Mouse (Mus musculus): ENCODE results near the gene Myadml2.

The Myadml2 gene

DNA sequence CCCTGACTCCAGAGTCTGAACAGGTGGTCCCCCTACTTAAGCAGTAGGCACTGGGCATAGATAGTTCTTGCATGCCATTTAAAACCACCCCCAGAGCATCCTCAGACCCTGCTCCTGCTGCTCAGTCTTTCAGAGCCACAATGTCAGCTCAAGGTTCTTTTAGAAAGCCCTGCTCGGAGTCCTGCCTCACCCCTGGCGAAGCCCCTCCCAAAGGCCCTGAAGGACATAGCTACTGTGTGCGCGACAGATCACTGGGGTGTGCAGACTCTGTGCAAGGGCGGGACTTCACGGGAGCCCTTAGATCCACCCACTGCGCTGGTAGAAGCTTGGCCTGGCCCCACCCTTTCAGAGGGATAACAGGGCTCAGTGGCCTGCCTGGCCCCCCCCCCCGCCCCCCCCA lies 38.7 kb downstream of the Myadml2 start:
- DNase-seq (ENCODE audit: low spot score), result no peak

DNA sequence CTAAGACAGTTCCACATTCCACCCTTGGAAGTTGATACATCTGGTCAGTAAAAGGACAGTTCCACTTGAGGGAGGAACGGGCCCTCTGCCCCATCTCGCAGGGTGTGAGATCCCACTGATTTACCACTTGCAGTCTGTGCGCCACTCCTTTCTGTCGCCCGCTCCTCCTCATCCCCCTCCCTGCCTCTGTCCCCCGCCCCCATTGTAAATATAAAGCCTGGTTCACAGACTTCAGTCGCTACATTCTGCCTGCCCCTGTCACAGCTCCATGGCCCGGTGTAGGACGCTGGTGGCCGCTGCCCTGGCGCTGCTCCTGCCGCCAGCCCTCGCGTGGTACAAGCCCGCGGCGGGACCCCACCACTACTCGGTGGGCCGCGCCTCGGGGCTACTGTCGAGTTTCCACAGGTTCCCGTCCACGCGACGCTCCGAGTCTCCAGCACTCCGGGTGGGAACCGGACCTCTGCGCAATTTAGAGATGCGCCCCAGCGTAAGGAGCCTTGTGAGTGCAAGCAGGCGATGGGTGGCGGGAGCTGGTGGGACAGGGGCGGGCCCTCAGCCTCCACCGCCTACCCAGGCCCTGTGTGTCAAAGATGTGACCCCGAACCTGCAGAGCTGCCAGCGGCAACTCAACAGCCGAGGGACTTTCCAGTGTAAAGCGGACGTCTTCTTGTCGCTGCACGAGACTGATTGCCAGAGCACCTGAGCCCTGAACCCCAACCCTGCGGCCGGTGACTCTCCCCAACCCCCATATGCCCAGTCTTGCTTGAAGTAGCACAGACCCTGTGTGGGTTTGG lies 39.5 kb downstream of the Myadml2 start, which contains the start of gene Npb:
Gene Npb, plus strand, starts transcription at position 237 of the 794 bp plus-strand sequence.
- DNase-seq (ENCODE audit: low spot score), result no peak

DNA sequence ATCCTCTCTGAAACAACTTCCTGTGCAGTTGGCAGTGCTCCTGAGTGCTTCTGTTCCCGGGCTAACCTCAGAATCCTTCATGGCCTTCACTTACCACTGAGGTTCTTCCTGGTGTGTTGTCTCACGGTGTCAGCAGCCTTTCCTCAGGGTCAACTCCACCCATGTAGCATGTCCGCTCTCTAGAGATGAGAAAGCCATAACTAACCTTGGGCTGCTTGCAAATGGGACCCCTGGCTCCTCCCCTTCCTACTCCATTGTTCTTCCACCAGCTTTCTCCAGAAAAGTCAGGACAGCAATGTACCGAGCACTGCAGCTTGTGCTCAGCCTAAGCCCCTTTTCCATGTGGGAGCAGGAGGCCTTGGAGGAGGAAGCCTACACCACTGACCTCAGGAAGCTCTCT lies 41.2 kb downstream of the Myadml2 start:
- no peak for DNase-seq (ENCODE audit: low spot score)

DNA sequence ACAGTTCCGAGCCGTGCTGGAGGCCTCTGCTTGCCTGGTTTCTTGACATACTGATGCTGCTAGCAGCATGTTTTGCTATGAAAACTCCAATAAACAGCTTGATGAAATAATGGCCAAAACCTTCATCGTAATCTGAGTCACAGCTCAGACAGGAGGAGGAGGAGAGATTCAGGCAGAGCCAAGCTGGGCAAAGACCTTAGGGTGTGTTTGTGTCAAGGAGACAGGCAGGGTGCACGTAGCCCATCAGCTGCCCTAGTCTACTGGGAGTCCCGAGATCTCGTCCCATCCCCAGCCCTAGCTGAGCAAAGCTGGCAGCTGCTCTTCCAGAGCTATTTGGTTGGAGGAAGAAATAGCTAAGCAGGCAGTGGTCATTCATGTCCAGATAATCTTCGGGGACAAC lies 42.3 kb downstream of the Myadml2 start:
- no peak for DNase-seq (ENCODE audit: low spot score)

DNA sequence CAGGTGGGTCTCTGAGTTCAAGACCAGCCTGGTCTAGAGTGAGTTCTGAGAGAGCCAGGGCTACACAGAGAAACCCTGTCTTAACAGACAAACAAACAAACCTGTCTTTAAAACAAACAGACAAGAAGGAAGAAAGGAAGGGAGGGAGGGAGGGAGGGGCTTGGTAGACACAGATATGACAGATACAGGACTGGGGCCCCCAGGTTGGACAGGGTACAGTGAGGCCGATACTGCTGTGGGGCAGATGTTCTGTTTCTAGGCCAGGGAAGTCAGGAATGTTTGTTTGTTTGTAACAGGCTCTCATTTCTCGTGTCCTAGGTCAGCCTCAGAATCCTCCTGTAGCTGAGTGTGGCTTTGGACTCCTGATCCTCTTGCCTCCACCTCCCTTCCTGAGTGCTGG lies 44.4 kb downstream of the Myadml2 start:
- DNase-seq (ENCODE audit: low spot score), result no peak

DNA sequence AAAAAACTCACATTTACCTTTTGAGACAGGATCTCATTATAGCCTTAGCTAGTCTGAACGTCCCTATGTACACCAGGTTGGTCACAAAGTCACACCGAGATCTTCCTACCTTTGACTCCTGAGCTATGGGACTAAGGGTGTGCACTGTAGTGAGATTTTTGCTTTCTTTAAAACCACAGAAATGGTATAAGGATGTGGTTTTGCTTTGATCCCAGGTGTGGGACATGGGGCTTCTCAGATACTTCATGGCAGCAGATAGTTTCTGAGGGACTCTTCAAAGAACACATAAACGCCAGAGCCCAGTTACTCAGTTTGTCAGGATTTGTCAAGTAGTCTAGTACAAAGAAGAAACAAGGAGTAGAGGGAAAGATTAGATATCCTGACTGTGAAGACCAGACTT lies 47.2 kb downstream of the Myadml2 start:
- DNase-seq (ENCODE audit: low spot score), result no peak

DNA sequence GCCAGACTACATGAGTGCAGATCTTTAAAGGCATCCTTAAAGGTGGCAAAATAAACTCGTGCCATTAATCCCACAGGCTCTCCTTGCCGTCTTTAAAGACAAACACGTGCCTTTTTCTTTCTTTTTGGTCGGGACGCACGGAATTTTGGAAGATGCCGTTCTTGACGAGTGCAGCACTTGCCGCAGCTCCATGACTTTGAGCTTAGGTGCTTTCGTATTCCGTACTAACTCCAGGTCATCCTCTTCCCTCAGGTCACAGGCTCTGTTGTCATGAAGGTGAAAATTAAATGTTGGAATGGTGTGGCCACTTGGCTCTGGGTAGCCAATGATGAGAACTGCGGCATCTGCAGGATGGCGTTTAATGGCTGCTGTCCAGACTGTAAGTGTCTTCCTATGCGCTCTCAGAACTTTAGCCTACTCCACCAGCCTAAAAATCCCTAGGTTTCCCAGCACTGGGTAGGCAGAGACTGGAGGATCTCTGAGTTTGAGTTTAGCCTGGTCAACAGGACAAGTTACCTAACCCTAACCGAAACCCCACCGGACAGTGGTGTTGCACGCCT lies 48.9 kb downstream of the Myadml2 start:
- no peak for DNase-seq (ENCODE audit: low spot score)

DNA sequence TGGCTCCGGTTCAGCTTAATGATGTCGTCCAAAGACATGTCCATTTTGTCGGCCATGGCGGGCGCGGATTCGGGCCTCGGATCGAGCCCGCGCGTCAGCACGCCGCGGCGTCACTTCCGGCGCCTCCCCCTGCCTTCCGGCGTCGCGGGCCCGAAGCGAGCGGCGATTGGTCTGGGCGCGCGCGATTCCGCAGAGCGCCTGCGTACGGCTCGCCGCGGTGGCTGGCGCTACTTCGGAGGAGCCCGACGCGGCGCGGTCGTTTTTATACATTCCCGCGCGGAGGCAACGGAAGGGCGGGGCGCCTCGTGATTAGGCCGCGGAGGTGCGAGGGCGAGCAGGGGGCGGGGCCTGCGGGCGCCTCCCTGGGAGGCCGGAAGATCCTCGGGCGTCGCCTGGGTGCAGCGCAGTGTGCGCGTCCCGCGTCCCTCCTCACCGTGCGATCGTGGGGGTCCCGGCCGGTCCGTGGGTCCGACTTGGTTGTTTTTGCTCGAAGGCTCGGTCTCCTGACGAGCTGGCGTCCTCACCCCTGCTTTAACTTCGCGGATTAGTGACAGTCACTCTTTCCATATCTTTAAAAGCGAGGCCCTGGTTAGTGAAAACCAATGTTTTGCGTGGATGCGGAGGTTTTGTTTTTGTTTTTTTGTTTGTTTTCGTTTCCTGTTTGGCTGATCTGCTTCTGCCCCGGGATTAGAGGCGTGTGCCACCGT lies 49.5 kb downstream of the Myadml2 start, which contains the start of the genes Alyref and Anapc11:
Gene Alyref, minus strand, starts transcription at position 83 of the 707 bp plus-strand sequence.
Gene Anapc11, plus strand, starts transcription at position 139 of the 707 bp plus-strand sequence.
- peak; percentile 93 for DNase-seq (ENCODE audit: low spot score)

DNA sequence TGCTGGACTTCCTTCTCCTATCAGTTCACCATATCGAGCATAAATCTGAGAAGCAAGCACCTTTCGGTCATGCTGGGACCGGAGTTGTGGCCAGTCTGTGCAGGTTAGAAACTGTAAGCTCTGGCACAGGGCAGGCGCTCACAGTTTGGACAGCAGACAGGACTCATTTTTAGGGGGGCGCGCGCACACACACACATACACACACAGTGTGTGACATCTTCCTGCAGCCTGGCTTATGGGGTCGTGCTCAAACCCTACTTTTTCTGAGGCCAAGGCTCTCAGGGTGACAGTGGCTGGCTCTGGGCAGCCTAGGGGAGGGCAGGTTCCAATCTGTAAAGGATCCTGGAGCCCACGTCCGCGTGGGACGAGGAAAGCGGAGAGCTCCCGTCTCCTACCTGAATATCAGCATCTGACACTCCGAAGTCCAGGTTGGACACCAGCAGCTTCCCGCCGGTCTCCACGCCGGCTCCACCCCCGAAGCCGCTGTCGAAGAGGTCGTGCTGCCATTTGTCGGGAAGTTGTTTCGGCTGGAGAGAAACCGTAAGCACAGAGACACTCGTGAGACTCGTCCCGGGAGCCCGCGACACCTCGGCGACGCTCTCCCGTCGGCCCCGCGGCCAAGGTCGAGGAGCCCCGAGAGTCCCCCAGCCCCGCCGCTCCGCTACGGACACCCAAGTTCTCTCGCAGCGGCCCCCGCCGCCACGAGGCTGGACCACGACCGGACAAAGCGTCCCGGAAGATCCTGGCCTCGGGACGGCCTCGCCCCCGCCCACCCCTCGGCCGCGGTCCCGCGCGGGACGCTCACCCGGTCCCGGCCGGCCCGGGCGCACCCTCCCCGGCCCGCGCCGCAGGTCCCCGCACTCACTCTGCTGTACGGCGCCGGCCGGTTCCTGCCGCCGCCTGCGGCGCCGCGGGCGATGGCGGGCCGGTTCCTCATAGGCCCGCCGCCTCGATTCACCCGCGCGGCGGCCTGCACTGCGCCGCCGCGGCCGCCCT lies 50.4 kb downstream of the Myadml2 start:
- DNase-seq (ENCODE audit: low spot score), result no peak

Measured in layer of hippocampus, adult 11-12 months (tissue).